Mouse (Mus musculus): ENCODE data around the gene Pir. TPM values are rescaled to one million over a fixed set of nuclear protein-coding genes. Genes with fewer than 3 reads are reported as not detected.

The Pir gene
- total RNA-seq, 2 experiments from 2014 or later, result 6.7 to 7.8 TPM

DNA sequence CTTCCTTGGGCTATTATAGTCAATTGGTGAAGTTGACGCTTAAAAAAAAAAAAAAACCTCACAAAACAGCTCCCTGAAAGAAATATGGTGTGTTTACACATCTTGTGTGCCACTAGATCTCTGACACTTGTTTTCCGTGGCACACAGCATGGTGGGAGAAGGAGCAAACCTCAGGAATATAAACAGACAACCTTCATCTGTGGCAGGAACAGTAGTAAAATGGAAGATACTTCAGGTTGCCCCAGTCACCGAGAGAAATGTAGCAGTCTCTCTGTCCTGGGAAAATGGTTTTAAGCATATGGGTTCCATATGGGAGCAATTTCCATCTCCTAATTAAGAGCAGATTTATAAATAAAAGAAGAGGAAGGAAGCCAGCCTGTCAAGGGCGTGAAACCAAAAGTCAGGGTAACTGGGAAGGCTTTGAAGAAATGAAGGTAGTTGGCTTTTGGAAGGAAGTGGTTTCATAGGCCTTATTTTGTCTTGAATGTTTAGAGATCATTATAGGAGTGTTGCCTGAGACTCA, 54.3 kb downstream of the Pir start:
- intact Hi-C loops (cut with DNase I), result no loop called here
- DNase-seq (ENCODE audit: low spot score in 2 of 2), result no peak

DNA sequence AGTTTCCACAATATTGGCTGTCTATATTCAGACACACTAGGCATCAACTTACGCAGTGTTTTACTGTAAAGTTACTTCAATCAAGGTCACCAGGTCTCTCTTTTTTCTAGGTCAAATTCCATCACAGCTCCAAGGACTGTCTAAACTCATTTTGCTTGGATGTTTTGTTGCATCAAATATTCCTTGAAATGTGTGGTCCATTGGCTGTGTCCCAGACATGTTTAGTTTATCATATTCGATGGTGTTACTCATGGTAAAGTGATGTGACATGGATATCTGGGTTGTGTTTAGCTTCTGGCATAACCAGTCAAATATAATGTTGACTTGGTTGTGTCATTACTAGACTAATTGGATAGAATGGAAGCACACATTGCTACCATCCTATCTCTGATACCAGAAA, 61.2 kb downstream of the Pir start:
- intact Hi-C loops (cut with DNase I), result no loop called here
- DNase-seq (ENCODE audit: low spot score in 2 of 2), result no peak

DNA sequence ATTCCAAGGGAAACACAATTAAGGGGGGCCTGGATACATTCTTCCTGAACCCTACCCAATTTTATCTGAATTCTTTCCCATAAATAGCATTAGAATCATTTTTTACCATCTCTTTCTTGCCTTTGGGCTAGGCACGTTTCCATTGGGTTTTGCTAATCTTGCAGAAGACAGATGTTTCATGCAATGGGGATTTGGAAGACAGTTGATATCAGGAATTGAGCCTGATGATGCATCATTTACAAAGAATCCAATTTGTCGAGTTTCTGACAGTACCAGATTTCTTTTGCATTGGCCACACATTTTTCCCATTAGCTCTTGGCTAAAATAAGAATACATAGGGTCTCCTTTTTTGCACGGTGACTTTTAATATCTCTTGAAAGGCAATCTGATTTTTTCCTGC, 61.6 kb downstream of the Pir start:
- intact Hi-C loops (cut with DNase I), result no loop called here
- no peak for DNase-seq (ENCODE audit: low spot score in 2 of 2)

DNA sequence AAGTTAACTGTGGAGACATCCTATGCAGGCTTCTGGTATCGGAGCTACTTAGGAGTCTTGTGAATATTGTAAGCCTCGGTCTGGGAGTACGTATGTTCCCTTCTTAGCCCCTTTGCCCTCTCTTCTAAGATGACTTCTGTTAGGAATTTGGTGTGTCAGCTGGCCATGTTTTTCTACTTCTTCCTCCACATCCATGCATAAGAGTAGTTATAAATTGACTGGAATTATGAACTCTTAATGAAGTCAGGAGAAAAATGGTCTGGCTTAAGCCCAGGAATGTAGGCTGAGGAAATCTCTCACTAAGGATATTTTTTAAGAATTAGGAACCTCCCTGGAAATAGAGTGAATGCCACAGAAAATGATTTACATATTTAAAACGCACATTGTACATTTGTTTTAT, 69.4 kb downstream of the Pir start:
- intact Hi-C loops (cut with DNase I), result no loop called here
- no peak for DNase-seq (ENCODE audit: low spot score in 2 of 2)

DNA sequence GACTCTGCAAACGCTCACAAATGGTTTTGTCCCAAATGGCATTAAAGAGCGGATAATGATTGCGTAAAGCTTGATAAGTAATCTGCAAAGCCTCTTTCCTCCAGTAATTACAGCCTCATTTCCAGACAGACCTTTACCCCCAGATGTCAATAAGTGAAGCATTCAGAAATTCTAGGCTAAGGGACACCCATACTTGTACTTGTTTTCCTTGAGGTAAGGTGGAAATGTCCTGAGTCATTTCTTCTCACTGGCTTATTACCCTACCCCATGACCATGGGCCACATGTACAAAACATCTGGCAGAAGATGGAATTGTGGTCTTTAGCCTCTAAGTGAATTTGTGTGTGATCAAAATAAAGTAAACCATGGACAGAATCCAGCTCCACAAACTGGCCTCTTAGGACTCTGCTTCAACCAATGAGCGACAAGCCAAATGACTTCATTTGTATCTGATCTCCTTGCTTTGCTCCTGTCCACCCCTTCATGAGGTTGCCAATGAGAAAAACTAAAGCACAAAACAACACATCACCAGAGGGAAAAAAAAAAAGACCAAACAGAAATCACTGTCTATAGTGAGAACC, 76.3 kb downstream of the Pir start:
- intact Hi-C loops (cut with DNase I), result no loop called here
- DNase-seq (ENCODE audit: low spot score in 2 of 2), result no peak

DNA sequence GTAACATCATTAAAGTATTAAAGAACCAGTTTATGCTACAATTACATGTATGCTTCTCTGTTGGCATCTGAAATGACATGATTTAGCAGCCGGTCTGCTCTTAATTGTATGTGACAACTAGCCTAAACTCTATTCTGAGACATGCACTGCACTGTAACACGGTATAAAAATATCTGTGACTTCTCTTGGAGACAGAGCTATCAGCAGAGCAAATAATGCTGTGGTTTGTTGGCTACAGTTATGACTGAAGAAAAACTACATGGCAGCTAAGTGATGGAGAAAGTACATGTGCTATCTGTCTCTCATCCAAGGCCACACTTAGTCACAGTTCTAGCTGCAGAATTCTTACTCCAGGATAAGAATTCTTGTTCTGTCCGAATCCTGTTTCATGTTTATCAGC, 79.8 kb downstream of the Pir start:
- intact Hi-C loops (cut with DNase I), result no loop called here

DNA sequence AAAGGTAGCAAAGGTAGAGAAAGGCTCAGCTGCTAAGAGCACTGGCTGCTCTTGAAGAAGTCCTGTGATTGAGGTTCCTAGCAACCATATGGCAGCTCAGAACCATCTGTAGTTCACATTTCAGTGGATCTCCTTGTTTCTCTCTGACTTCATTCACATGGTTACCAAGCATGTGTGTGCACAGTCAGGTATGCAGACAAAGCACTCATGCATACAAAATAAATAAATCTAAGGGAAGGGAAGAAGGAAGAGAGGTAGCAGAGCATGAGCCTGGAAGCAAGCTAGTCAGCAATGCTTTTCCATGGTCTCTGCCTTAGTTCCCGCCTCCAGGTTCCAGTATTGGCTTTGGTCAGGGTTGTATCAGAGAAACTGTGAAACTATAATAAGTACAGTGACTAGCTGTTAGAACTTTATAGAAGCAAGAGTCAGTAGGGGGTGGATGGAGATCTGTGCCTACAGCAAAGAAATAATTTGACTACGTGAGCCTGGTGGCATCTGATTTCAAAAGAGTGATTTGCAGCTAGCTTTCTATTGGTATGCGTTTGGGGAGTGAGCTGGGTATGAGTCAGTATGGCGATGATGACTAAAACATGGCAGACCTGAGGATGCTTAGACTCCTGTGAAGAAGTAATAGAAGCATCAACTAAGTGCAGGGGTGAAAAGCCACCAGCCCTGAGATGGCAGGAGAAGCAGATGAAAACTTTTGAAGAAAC, 96.1 kb downstream of the Pir start:
- no peak for DNase-seq (ENCODE audit: low spot score in 2 of 2)
- intact Hi-C loops (cut with DNase I), result no loop called here

More for the DNA sequence above, 79.8 kb downstream of the Pir start:
- no peak for DNase-seq (ENCODE audit: low spot score in 2 of 2)

DNA sequence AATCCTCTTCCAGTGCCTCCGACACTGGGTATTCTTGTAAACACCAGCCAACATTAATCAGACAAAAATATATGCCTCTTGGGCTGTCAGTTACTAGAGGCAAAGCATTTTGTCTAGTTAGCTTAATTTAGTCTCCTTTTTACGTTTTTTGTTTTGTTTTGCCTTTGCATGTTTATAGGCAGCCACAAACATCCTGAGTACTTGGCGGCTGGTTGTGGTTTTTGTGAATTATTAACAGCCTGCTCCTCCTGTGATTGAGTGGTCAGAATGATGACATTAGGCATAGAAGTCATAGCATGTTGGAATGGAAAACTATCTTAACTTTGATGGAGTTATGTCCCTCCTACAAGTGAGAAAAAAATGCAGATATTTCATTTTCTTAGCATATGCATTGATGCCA, 101.4 kb downstream of the Pir start:
- DNase-seq (ENCODE audit: low spot score in 2 of 2), result no peak
- intact Hi-C loops (cut with DNase I), result no loop called here

DNA sequence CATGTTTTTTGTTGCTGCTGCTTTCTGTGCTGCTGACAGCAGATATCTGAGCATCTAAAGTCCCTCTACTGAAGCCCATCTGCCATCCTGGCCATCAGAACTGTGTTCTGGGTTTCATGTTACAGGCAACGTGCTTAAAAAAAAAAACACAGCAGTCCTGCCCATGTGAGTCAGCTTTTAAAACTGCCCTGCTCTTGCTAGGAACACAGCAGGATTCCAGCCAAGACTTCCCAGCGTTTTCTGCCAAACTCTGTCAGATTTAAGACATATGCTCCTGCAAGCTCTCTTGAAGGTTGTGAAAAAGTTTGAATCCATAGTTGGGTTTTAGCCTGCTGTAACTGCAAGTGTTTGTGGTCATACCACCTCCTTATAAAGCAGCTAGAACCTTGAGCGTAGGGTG, 103.9 kb downstream of the Pir start, which contains the start of gene Vegfd:
Gene Vegfd, plus strand, starts transcription at position 298 of the 400 bp plus-strand sequence.
- DNase-seq (ENCODE audit: low spot score in 2 of 2), result peak; percentile 34
- intact Hi-C loops (cut with DNase I), result no loop called here

DNA sequence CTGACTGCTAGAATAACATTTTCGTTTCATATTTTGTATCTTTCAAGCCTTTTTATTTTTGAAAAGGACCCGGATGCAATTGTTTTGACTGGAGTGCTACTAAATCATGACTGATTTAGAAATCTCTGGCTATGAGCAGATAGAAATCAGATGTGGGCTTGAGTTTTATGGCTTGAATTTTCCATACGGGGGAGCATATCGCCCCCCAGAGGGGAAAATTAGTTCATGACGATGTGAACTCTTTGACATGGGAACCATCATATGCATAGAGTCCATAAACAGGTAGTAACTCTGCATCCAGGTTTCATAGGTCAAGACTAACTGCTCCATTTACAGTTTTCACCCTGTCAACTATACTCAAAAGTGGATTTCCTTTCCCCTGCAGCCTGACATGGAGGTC, 105.4 kb downstream of the Pir start:
- intact Hi-C loops (cut with DNase I), result no loop called here

DNA sequence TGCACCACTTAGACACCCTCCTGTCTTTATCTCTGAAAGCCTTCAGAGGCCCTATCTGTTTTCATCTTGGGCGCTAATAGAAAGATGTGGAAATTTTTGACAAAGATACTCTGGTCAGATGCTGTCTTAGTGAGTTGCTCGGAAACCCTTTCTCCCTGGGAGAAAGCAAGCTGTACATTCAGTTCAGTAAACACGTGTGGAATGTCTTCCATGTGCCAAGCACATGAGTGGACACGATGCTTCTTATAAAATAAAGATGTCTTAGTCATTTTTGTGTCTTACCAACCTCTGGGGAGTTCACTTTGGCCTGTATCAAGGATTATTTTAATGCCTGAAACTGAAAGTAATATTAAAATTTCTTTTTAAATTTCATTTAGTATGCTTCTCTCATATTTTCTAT, 110.5 kb downstream of the Pir start:
- no peak for DNase-seq (ENCODE audit: low spot score in 2 of 2)
- intact Hi-C loops (cut with DNase I), result no loop called here

More for the DNA sequence above, 105.4 kb downstream of the Pir start:
- DNase-seq (ENCODE audit: low spot score in 2 of 2), result no peak

DNA sequence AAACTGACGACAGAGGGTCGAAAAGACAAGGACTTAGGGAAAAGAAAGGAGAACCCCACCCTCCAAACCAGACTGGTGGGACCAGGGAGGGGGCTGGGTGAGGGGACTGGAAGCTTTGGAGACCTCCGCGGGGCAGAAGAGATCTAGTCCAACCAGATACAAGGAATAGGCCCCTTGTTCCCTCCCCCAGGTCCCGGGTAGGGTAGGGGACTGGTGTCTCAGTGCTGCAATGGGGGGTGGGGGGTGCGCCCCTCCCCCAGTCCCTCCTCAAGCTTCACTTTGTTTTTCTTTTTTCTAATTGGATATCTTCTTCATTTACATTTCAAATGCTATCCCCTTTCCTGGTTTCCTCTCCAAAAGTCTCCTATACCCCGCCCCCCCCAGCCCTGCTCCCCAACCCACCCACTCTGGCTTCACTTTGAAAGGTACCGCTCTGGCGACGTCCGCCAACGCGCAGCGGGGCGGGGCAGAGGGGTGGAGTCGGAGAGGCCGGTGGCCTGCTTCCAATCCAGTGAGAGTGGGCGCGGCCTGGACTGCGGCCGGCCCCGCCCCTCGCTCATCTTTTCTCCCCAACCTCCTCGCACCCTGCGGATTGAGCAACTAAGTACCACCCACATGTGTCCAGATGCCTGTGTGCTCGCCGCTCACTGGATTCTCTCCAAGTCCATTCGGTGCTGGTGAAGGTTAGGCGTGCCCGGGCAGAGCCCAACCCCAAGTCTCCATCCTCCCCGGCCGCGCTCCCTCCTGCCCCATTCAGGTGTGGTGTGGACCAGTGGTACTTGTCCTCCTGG, 112.6 kb downstream of the Pir start:
- DNase-seq (ENCODE audit: low spot score in 2 of 2), result peak; percentile 50 to 61
- intact Hi-C loops (cut with DNase I), result no loop called here

DNA sequence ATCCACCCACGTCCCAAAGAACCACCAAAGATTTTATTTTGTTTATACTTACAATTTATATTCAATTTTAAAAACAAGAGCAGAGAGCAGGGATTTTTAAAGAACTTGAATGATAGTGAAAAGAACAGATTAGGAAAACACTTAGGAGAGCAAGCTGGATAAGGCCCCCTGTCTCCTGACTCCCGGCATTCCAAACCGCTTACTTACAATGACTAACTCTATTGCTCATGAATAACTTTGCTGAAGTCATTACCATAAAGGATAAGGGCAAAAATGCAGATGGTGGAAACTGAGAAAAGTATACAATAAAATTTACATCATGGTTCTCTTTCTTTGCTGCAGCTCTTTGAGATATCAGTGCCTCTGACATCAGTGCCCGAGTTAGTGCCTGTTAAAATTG, 124.9 kb downstream of the Pir start:
- DNase-seq (ENCODE audit: low spot score in 2 of 2), result no peak
- intact Hi-C loops (cut with DNase I), result loop anchor here (10.0 kb wide), 1 partner anchor 289 kb away; no protein-coding TSS in a partner anchor

DNA sequence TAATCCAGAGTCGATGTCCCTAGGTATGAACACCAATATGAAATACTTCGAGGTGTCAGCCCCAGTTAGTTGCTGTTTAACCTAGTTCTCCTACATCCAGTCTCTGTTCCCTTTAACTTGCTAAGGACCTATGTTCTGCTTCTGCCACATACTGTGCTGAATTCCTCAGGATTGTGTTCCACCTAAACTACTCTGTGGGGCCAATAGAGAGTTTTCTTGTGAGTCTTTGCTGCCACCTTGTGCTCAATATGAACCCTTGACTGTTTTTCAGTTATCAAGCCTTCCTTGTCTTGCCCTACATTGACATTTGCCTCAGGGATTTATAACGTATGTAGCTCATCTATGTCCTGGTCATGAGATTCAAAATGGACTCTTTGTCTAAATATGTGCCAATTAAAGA, 129.3 kb downstream of the Pir start:
- no peak for DNase-seq (ENCODE audit: low spot score in 2 of 2)
- intact Hi-C loops (cut with DNase I), result loop anchor here (5.0 to 10.0 kb wide), 2 partner anchors 216 to 294 kb away; no protein-coding TSS in a partner anchor

DNA sequence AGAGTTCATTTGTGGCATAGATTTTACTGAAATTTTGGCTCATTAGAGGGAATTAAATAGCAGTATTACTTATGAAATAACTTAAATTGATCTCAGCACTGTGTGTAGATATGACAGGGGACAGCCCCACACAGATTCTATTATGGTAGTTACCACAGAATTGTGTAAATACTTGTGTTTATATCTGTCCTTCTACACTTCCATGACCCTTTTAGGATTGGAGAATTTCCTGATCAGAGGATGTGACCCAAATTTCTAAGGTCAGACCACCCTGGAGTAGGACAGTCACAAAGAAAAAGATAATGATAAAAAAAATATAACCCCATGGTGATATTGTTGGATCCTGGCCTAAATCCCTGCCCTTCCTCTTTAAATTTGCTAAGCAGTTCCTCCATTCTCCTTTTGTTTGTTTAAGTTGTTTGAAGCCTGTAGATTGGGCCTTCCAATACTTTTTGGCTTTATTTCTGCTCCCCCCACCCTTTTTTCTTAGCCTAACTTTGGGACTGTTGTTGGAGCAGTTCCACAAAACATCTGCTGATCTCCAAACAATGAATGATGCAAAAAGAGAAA, 136.0 kb downstream of the Pir start:
- intact Hi-C loops (cut with DNase I), result no loop called here
- no peak for DNase-seq (ENCODE audit: low spot score in 2 of 2)

DNA sequence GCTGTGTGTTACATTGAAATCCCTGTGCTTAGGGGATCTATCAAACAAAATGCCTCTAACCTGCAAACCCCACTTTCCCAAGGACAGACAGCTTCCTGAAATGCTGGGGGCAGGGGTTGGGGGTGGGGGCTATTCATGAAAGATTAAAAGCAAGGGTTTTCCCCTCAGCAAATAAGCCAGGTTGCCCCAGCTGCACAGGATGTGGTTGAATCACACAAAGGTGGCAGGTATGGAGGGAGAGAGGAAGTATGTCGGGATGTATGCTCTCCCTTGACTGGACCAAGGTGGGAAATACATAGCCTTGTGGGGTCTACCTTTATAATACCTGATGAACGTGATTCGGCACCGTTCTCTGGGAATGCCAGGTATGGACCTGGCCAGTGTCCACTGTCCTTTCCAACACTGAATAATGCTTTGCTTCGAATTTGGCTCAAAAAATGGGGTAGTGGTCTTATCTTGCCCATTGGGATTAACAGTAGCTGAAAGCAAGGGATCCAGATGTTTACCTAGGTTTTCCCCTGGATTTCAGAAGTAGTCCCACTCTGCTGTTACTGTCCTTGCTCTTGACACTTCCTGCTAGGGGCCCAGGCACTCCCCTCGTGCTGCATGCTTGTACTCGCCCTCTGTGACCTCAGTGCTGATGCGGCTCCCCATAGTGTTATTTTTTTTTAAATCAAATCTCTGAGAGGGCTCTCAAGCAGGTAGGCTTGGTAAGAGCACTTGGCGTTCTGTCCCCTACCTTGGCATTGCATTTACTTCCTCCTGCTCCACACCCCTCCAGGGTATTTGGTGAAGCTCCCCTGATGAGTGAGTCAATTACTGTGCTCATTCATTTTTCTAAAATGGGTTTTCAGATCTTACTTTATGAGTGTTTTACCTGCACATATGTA, 137.2 kb downstream of the Pir start:
- DNase-seq (ENCODE audit: low spot score in 2 of 2), result no peak
- intact Hi-C loops (cut with DNase I), result no loop called here

DNA sequence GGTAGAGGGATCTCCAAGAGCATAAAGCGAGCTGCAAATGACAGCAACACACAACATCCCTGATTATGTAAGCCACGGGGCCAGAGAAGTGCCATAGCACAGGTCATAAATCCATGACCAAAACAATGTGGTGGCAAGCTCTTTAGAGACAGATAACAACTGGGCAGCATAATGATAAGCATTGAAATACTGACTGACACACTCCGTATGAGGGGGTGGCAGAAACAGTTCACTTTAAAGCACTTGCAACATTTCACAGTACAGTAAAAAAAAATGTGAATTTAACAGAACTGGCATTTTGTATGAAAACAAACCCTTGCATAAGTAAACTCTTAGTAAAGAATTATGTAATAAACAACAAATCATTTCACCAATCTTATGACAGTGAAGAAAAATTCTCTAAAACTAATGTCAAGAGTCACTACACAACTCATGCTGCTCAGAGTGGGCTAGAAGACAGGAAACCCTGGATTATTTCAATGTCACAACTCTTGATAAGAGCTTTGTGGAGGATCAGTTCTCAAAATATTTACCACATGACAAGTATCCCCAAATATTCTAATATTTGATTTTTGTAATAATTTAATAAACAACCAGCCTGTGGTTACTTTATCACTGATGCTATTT, 139.2 kb downstream of the Pir start:
- no peak for DNase-seq (ENCODE audit: low spot score in 2 of 2)
- intact Hi-C loops (cut with DNase I), result no loop called here

DNA sequence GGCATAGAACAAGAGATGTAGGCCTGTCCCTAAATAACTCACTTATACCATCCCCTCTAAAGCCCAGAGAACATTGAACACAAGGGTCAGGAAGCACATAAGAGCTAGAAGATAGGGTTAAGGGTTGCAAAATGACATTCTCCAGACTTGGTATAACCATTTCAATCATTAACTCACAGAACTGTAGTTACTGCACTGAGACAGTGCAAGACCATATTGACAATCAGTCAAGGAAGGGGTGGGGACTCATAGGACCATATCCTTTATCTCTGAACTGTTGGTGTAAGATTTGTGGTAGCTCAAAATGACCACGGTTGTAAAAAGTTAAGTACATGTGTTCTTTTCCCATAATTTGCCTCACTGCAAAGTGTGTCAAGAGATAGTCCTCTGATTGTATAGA, 141.4 kb downstream of the Pir start:
- DNase-seq (ENCODE audit: low spot score in 2 of 2), result no peak
- intact Hi-C loops (cut with DNase I), result no loop called here

DNA sequence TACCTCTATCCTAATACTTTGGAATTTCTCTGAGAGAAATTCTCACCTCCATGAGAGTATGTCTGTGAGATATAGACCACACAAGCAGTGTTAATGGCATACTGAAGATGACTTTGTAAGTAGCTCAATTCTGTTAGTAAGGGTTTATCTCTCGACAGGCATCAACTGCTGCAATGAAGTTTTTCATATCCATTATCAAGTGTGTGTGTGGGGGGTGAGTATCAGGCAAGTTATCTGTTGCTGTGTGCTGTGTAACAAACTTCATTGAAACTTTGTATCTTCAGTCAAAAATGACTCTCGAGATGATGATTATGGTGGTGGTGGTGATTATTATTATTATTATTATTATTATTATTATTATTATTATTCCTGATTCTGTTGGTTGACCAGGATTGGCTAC, 147.6 kb downstream of the Pir start:
- intact Hi-C loops (cut with DNase I), result no loop called here
- no peak for DNase-seq (ENCODE audit: low spot score in 2 of 2)

All from left cerebral cortex, postnatal 36 days (tissue).